Mouse (Mus musculus) bone marrow macrophage, adult 2 months (primary cell): ENCODE results near the gene Tomm34.

Source experiments
- CTCF ChIP-seq: IDR thresholded peaks from 2 replicates; pipeline ENCODE4 v1.5.1; 2012; ENCODE audit warnings: low read depth, mild to moderate bottlenecking, low read length, moderate library complexity
- POLR2A ChIP-seq: IDR thresholded peaks from 2 replicates; pipeline ENCODE4 v1.6.1; 2012; ENCODE audit warnings: mild to moderate bottlenecking, low read depth, low read length, borderline replicate concordance

DNA sequence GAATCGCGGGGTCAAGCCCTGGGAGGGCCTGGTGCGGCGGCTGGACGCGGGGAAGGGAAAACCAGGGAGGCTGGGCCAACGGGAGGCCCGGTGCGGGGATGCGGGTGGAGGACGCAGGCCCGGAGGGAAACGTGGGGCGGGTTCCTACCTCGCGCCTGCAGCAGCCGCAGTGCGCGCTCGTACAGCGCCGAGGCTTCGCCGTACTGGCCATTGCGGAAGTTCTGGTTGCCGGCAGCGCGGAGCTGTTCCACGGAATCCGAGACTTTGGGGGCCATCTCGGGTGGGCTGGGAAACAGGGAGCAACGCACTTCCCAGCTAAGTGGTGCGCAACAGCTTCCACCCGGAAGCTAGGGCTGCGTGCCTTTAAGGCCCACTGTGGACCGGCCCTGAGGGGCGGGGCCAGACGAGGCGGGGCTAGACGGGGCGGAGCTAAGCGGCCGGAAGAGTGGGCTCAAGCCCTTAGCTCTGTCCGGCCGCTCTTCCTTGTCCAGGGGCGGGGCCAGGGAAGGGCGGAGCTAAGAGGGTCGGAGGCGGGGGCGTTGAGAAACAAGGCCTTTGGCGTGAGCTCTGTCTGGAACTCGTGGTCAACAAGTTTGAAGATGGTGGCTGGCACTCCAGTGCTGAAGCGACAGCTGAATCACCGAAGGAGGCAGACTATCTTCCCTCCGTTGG, at the start of gene Tomm34:
- peak; percentile 81; the same call in 1 of the 2 replicates for TF ChIP-seq POLR2A
- TF ChIP-seq CTCF: no peak
